Mouse (Mus musculus) small intestine, adult 2 months (tissue): ENCODE measurements around the gene Nenf.

ENCODE experiments used
- CTCF ChIP-seq: fragments of 200-500 bp; IDR thresholded peaks from 2 replicates; pipeline ENCODE4 v1.5.1; 2012; ENCODE audit warnings: low read depth, mild to moderate bottlenecking, control low read depth, inconsistent platforms, low read length, moderate library complexity, mixed read lengths; ENCODE audit not compliant: insufficient replicate concordance, insufficient read length; ENCODE audit errors: extremely low read depth
- POLR2A ChIP-seq: fragments of 200-500 bp; IDR thresholded peaks from 2 replicates; pipeline ENCODE4 v1.6.1; 2012; ENCODE audit warnings: low read depth, mild to moderate bottlenecking, control low read depth, inconsistent platforms, low read length, moderate library complexity

DNA sequence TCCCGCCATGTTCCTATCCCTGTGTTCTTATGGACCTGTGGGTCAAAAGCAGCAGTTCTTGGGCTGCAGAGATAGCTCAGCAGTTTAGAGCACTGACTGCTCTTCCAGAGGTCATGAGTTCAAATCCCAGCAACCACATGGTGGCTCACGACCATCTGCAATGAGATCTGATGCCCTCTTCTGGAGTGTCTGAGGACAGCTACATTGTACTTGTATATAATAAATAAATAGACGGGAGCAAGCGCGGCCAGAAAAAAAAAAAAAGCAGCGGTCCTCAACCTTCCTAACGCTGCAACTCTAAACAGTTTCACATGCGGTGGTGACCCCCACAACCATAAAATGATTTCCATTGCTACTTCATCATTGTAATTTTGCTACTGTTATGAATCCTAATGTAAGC lies 1.2 kb downstream of the Nenf start:
- no peak for TF ChIP-seq CTCF
- TF ChIP-seq POLR2A: no peak
